Mouse (Mus musculus) heart, postnatal 14 days (tissue): ENCODE data around the gene Akap8. TPM values are rescaled to one million over a fixed set of nuclear protein-coding genes. Genes with fewer than 3 reads are reported as not detected.

Experiments used
- DNase-seq, 2 experiments: peaks; one replicate each; pipeline ENCODE4 v3.0.0; 2021 to 2022
- intact Hi-C: fragments of 180-260 bp; cut with DNase I; formaldehyde crosslinking; loops from one replicate; pipeline ENCODE4 v1.15.1; 2025
- long read RNA-seq, 2 experiments: library from polyadenylated mRNA; stranded (forward); transcript quantifications; one replicate each; pipeline ENCODE4 v2.0.0; 2021
- total RNA-seq, 2 experiments: library from RNA; stranded (reverse); gene quantifications; 2 replicates each; pipeline ENCODE4 v1.2.3; 2021

Gene Akap8
- 10 to 100 TPM; 50.0 to 62.5 TPM for total RNA-seq
- long read RNA-seq, experiment 1, transcript Akap8-201 (14 exons, 3,731 nt), result major isoform, 20 of 31 reads
- long read RNA-seq, experiment 1, partial matches to known transcripts, result 1 of 31 reads
- long read RNA-seq, experiment 1, other reads (novel, unspliced or antisense), result 9 of 31 reads
- long read RNA-seq, experiment 2, transcript Akap8-201 (14 exons, 3,731 nt), result major isoform, 8 of 24 reads
- long read RNA-seq, experiment 2, partial matches to known transcripts, result 7 of 24 reads
- long read RNA-seq, experiment 2, other reads (novel, unspliced or antisense), result 8 of 24 reads

DNA sequence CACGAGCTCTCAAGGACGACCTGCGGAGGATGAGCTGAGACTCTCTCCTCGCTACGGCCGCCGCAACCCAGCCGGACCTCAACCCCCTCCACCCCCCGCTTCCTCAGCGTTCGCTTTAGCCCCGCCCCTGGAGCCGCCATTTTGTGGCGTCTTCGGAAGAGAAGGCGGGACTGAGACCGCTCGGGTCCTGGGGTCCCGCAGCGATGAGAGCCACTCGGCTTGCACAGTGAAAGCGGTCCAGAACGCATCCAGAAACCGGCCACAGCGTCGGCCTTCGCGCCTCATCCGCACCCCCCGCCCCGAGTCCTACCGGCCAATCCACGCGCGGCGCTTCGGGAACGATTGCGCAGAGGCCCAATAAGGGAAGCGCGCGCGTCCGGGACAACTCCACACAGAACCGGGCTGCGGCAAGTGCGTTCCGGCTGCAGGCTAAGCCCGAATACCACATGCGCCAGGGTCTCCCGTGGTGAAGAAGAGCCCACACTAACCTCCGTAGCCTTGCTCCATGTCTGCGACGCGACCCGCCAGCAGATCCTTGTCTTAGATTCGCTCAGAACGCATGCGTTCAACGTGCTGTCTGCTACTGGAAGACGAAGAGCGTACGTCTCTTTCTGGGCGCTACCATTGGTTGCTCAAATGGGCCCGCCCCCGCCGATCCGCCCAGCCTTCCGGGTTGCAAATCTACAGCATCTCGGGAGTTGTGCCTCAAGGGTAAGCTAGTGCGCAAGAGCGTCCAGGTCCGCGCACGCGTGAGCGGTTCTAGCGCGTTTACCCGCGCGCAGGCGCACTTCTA, at the start of gene Akap8:
Akap8 (minus strand) TSS at position 642 of the 793 bp plus-strand sequence.
- peak; percentile 96 to 97 for DNase-seq
- intact Hi-C loops, result loop anchor here (2.0 kb wide), 1 partner anchor 36 kb away; the partner anchor contains the start of gene Brd4

DNA sequence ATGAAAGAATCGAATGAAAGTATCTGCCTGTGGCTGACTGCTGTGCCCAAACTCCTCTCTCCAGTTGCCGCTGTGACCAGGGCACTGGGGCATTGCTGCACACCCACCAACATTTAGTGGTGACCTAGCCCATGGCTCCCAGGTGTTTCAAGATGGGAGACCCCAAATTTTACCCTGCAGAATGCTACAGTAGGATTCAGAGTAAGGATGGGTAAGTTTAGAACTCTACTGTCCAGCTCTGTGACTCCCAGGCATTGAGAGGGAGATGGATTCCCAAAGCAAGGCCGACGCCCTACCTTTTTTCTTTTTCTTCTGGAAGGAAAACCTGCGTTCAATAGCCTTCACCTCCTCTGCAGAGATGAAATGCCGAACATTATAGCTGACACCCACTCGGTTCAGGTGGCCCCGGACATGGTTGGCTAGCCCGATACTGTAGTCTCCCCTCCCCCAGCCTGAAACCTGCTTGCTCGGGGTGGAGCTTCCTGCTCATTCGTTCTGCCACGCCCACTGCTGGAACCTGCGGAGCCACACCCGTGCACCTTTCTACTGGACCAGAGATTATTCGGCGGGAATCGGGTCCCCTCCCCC, 48.0 kb upstream of the Akap8 start:
- intact Hi-C loops, result no loop called here
- DNase-seq, result no peak

DNA sequence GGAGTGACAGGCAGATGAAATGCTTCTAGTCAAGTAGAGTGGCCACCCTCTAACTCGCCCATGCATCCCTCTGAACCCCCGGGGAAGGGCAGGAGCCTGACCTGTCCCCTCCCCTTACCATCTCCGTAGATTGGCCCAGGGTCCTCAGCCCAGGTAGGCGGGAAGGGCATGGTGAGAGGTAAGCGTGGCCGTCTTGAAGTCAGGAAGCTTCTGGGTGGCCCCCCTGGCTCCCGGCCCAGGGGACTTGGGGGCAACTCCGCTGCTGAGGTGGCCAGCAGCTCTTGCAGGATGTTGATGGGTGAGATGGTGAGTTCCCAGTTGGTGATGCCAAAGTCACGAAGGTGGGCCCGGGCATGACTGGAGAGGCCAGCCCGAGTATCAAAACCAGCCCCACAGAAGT, 46.7 kb upstream of the Akap8 start:
- intact Hi-C loops, result loop anchor here (1.0 kb wide), 1 partner anchor 10 kb away; no protein-coding TSS in a partner anchor
- no peak for DNase-seq

DNA sequence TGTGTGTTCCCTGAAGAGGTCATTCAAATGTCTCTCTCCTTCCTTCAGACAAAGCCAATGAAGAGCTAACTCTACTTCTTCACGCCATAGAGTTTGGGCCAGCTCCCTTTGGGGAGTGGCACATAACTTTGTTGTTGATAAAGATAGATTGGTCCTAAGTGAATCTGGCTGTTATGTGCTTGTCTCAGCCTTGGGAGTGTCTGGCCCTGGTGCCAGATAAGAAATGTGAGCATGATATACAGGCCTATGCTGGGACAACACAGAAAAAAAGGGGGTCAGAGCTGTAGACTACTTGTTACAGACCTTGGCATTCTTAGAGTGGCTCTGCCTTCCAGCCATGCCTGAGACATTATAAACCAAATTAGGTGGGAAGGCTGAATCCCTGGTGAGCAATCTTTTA, 44.3 kb upstream of the Akap8 start:
- DNase-seq, result no peak

DNA sequence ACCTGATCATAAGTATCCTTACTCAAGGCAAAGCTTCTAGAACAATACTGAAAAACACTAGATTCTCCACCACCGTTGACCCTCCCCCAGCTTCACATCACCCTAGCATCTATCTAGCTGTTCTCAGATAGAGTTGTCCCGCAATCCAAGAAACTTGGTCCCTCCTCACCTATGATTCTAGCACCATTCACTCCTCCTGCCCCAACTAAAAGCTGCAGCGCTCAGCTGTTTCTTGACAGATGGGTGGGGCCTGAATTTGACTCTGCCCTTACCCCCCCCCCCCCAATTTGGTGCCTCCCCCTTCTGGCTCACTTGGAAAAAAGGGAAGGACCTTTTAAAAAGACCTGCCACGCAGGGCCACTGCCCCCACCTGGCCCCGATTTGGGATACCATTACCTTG, 43.8 kb upstream of the Akap8 start:
- intact Hi-C loops, result no loop called here
- no peak for DNase-seq

More for the DNA sequence above, 44.3 kb upstream of the Akap8 start:
- intact Hi-C loops, result no loop called here

DNA sequence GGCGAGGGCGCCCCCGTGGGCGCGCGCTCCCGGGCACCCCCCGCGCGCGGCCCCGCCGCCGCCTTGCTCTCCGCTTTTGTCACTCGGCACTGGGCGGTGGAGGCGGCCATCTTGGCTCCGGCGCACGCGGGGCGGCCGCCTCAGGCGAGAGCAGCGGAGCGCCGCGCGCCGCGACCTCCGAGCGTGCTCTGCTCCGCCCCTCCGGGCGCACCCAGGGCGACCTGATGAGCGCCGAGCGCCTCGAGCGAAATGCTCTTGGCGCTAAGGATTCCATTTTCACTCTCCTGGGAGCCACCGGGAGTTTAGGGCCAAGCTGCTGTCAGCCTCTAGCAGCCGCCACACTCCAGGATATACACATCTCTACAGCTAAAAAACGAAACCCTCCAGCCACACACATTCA, 43.3 kb upstream of the Akap8 start:
- peak; percentile 93 to 94 for DNase-seq
- intact Hi-C loops, result no loop called here

DNA sequence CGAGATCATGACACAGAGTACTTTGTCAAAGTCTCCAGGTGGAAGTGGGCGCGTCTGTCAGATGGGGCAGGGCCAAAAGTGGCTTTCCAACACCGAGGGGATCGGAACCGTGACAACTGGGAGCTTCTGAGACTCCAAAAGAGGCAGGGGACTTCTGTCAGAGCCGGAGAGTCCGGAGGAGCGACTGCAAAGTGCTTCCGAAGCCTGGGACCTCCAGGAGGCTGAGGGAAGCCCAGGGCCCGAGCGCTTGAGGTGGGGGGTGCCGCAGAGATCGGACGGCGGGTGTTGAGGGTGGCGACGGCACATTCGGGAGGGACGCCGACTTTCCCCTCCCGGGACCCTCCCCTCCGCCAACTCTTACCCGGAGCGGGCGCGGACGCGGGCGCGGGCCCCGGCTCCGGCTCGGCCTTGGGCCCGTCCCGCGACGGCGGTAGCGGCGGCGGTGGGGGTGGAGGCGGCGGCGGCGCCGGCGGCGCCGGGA, 42.8 kb upstream of the Akap8 start:
- DNase-seq, result no peak
- intact Hi-C loops, result no loop called here

DNA sequence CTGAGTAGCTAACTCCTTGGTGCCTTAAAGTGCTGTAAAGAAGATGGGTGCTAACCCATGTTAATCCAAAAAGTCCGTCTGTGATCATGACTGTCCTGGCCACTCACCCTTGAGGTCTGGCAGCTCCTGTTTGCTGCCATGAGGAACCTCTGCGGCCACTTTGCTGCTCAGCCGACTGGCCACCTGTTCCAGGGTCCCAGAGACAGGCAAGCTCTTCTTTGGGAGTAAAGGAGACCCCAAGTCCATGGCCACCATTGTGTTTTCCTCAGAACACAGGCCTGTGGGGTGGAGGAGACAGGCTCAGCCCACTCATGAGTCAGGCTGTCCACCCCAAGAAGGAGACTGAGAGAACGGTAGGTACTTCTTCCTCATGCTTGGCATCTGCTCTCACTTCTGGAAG, 41.6 kb upstream of the Akap8 start:
- intact Hi-C loops, result no loop called here
- DNase-seq, result no peak

DNA sequence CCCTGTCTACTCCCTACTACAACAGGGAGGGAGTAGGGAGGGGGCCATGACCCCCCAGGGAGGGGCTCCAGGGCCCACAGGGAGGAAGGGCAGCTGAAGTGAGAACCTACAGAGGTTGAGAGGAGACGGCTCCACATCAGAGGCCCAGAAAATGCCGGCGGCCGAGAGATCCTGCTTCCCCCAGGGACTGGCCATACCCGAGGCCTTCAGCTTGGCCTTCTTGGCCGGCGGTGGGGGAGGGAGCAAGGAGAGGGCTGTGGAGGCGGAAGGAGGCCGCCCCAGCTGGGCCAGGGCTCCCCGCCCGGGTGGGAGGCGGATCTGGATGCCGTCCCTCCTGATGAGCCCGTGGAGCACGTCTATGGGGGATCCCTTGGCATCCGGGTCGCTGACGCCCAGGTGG, 38.9 kb upstream of the Akap8 start:
- DNase-seq, result no peak
- intact Hi-C loops, result no loop called here

DNA sequence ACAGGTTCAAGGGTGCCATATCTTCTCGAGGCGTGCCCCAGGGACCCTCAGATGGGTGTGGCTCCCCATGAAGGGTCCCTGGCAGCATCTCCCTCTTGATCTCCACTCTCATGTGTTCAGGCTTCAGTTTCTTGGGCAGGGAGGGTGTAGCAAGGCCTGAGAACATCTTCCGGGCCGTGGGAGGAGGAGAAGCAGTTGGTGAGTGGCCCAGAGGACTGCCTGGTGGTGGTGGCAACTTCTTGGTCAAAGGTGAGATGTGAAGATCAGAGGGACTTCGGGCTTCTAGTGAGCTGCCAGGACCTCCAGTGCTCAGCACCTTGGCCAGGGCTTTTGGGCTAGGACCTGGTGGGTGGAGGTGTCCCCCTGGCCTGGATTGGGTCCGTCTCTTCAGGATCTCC, 37.9 kb upstream of the Akap8 start:
- no peak for DNase-seq
- intact Hi-C loops, result no loop called here

DNA sequence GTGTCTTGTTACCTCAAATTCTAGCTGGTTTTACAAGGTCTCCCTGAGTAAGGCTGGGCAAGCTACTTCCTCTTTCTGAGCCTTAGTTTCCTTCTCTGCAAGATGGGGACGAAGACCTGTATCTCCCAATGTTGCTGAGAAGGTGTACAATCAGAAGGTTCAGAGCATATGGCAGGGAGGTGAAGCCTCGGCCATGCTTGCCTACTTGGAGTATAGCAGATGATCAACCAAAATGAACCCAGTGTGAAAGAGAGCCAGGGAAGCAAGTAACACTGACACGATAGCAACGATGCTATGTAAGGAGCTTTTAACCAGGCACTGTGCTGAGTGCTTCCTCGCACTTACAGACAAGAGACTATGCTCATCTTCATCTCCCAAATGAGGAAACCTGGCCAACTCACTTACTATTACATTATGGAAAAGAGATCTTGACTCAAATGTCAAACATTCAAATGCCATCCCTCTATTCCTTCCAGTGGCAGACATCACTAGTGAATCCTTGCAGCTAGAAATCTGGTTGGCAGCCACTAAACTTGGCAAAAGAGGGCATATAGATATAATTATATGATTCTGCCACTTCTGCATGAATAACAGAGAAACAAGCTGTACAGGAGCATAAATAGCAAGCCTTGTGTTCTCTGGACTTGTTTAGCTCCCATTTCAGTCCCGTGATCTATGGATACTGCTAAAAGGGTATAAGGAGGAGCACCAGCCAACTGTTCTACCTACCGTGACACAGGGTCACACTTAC, 37.3 kb upstream of the Akap8 start:
- intact Hi-C loops, result no loop called here

DNA sequence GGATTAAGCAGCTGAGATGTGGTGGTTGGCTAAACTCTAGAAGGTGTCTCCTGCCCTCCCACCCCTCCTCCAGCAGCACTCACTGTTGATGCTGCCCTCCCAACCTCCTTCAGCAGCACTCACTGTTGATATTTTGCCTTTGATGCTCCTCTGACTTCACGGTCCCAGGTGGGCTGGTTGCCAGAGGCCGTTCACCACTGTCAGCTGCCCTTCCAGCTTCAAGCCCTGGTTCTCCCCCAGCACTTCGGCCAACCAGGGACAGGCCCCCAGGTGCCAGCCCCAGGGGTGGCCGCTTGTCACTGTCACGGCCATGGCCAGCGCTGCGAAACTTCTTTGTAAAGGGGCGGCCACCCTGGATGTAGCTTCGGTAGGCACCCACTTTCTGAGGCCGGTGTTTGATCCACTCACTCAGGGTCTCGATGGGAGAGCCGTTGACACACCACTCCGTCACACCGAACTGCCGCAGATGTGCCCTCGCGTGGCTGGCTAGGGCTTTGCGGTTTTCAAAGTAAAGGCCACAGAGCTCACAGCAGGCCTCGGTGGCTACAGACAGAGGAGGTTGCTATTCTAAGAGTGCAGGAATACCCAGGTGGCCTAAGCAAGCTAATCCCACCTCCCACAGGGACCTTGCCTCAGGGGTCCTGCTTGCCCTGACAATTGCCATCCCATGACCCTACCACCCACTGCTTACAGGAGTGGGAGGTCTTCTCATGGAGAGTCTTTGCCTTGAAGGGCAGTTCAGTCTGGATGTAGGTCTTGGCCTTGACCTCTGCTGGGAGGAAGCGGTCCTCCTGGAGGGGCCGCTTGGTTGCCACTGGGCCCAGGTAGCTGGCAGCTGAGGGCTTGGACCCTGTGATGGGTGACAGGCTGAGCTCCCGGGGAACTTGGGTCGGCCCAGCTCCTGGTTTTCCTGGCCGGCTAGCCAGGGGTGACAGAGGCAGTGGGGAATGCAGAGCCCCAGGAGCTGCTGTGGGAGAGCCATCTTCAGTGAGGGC, 36.0 kb upstream of the Akap8 start:
- no peak for DNase-seq
- intact Hi-C loops, result no loop called here

More for the DNA sequence above, 37.3 kb upstream of the Akap8 start:
- no peak for DNase-seq

DNA sequence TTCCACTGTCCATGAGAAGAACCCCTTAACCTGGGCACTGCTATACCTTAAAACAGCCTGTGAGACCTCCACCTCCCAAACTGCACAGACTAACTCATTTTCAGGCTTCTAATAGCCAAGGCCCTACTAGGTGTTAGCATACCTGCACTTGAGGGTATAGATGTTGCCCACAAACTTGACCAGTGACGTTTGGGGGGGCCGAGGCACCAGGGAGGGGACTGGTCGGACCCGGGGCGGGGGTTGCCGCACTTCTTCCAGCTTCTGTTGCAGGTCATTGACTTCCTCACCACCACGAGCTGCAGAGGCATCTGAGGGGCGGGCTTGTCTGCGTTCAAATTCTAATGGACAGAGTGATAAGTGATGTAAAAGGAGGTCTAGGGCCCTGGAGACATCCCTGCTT, 35.2 kb upstream of the Akap8 start:
- intact Hi-C loops, result no loop called here
- DNase-seq, result no peak

DNA sequence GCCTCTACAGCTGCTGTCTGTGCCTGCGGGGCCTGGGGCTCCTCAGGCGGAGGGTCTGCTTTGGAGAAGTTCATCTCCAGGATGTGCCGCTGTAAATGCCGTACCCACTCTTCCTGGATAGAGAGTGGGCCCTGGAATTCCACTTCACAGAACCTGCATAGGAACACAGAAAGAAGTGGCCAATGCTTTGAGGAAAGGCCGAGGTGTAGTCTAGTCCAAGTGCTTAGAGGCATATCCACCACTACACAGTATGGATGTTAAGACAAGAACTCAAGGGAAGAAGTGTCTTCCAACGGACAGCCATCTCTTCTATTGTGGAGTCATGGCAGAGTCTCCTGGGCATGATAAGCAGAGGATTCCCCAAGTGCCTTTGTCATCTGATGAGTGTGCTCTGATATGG, 34.0 kb upstream of the Akap8 start:
- intact Hi-C loops, result no loop called here
- no peak for DNase-seq

DNA sequence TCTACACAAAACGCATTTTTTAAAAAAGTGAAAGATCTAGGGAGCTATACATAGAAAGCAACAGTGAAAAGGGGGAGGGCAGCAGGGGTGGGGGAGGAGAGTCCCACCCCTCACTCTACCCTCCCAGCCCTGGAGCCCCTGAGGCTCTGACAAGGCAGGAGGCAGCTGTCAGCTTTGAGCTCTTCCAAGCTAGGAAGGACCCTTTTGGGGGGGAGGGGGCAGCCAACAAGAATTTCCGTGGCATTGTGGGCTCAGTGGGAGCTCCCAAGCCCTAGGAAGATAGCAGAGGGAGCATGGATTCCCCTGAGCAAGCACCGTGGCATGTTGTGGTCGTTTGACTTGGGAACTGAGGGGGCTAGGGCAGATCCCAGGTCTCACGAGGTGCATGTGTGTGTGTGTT, 33.2 kb upstream of the Akap8 start:
- intact Hi-C loops, result no loop called here

DNA sequence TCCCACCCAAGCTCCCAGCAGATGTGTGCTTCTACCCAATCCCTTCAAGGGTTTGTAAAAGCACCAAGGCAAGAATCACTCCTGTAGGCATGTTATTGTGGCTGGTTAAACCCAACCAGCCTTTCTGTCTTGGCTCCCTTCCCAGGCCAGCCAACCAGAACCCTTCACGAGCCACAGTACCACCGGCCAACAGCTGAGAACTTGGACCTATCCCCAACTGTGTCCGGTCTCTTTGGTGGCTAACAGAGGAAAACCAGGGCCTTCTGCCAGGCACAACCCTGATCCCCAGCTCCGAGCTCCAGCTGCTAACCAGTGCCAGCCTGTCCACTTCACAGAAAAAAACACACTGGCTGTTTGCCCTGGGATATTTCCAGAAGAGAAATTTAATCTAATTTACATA, 32.7 kb upstream of the Akap8 start:
- intact Hi-C loops, result no loop called here
- peak; percentile 64 to 73 for DNase-seq

More for the DNA sequence above, 33.2 kb upstream of the Akap8 start:
- DNase-seq, result no peak

DNA sequence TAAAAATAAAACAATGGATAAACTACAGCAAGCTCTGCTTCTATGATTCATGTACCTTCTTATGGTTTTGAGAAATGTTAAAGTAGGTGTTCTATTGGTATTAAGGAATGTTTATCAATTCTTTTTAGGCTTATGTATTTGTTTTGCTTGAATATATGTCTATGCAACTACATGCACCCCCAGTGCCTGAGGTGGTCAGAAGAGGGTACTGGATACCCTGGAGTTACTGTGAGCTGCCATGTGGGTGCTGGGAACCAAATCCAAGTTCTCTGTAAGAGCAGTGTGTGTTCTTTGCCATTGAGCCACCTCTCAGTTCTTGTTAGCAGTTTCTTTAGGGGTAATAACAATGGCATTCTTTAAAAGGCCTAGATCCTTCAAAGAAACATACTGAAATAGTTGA, 30.7 kb upstream of the Akap8 start:
- no peak for DNase-seq
- intact Hi-C loops, result no loop called here

DNA sequence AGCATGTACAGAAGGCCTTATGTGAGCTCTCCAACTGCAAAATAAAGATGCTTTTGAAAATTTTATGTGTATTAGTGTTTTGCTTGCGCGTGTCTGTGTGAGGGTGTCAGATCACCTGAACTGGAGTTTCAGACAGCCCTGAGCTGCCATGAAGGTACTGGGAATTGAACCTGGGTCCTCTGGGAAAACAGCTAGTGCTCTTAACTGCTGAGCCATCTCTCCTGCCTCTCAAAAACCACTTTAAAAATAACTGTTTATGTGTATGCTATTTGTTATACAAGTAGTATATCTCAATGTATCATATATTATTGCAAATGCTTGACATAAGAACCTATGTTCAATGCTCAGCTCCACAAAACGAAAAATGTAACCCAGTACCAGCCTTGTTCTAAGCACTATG, 30.2 kb upstream of the Akap8 start:
- no peak for DNase-seq
- intact Hi-C loops, result no loop called here

DNA sequence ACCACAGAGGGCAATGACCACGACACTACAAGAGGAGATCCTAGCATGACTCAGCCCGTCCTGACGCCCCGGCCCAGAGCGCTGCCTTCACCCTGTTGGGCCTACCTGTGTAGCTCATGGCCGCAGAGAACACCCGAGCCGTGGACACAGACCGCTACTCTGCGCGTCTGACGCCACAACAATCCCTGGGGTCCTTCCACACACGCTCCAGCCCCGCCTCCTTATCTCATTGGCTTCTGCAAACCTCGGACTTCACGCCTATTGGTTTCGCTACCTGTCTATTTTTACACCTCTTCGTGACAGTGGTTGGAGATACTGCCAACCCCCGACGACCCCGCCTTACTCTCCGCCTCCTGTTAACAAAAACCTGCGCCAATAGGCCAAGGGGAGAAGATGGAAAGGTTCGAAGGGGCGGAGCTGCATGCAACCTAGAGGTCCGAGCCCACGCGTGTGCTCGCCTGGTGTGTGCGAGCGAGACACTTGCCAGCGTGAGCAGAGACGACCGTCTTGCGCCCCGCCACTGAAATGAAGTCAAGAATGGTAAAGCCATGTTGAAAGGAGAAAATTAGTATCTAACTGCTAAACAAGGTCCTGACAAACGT, 29.4 kb upstream of the Akap8 start, which contains the start of gene Akap8l:
Akap8l (minus strand) TSS at position 226 of the 602 bp plus-strand sequence.
- intact Hi-C loops, result no loop called here

More for the DNA sequence above, 29.4 kb upstream of the Akap8 start, which contains the start of gene Akap8l:
- DNase-seq, result peak; percentile 93 to 96
